Mouse (Mus musculus) spleen, adult 2 months (tissue): ENCODE measurements around the gene Pla1a.

Experiments
- CTCF ChIP-seq: fragments of 200-500 bp; IDR thresholded peaks from 2 replicates; pipeline ENCODE4 v1.5.1; 2011; ENCODE audit warnings: mild to moderate bottlenecking, inconsistent platforms; ENCODE audit not compliant: insufficient read depth, insufficient read length, insufficient replicate concordance; ENCODE audit errors: extremely low read depth
- POLR2A ChIP-seq: fragments of 200-500 bp; IDR thresholded peaks from 2 replicates; pipeline ENCODE4 v1.6.1; 2011; ENCODE audit warnings: low read depth, low read length, inconsistent platforms

DNA sequence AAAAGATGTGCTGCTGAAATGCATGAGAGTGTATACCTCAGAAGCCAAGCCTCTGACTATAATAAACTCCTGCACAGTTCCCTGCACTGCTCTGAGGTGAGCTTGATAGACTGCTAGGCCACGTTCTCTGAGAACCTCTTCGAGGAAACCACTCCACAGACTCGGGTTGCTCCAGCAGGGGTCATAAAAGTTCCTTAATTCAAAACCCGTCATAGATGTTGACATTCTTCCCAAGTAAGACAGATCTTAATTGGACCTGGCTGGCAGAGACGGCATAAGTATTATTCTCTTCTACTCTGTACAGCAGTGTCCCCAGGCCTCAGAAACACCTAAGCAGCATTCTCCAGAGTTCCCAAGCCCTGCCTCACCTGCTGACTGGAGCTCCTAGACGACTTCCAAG is 82.0 kb downstream of the Pla1a start:
- no peak for TF ChIP-seq CTCF
- no peak for TF ChIP-seq POLR2A
